Mouse (Mus musculus) kidney, adult 2 months (tissue): ENCODE measurements at regions not wholly inside any gene's neighbourhood (a gene's known extent, or its start where the extent isn't known, plus 50 kb on each side); places are given as distances from the start of the nearest gene placed in this dataset.

Source experiments
- CTCF ChIP-seq: fragments of 200-500 bp; conservative IDR thresholded peaks from 2 replicates; pipeline ENCODE4 v1.5.1; 2011; ENCODE audit warnings: low read depth, mild to moderate bottlenecking, control low read depth, low read length, moderate library complexity, mixed read lengths; ENCODE audit not compliant: insufficient read depth, insufficient read length
- POLR2A ChIP-seq: fragments of 200-500 bp; IDR thresholded peaks from one replicate; pipeline ENCODE4 v1.6.1; 2011; ENCODE audit warnings: low read depth, low read length, control low read depth

- TF ChIP-seq CTCF (no peak), POLR2A (no peak)
These were observed 60.6 kb upstream of the Api5 start for GRCm38 (mm10) chr2:94498516-94498915.
